Mouse (Mus musculus) intestine, embryonic 14.5 days (tissue): Measurements from ENCODE around the gene Exosc5. TPM values are rescaled to one million over a fixed set of nuclear protein-coding genes. Genes with fewer than 3 reads are reported as not detected.
A peak's percentile ranks its signal among the peaks of the same experiment; 100 is the strongest.

ENCODE experiments used
- ATAC-seq: fragments of 200-750 bp; cut with Nextera tagmentation; replicated peaks from 2 replicates; pipeline ENCODE4 v1.8.0; 2017; ENCODE audit warnings: low read depth, moderate number of reproducible peaks, moderate TSS enrichment, moderate library complexity; ENCODE audit not compliant: low FRiP score, low TSS enrichment
- DNase-seq: peaks from one replicate; pipeline ENCODE4 v3.0.0-alpha.2; 2018; ENCODE audit warnings: low spot score
- H3K27ac ChIP-seq: fragments of 300-500 bp; sonication (generic); 2 replicates; pipeline ENCODE4 v1.5.1; 2014; ENCODE audit warnings: low read depth, mild to moderate bottlenecking, control low read depth
- H3K27me3 ChIP-seq: fragments of 300-500 bp; sonication (generic); replicated peaks from 2 replicates; pipeline ENCODE4 v1.6.1; 2014; ENCODE audit warnings: low read length, control low read depth; ENCODE audit not compliant: control insufficient read depth, insufficient read depth
- H3K36me3 ChIP-seq: fragments of 300-500 bp; sonication (generic); 2 replicates; pipeline ENCODE4 v1.6.1; 2014; ENCODE audit warnings: low read length, control low read depth; ENCODE audit not compliant: control insufficient read depth, insufficient read depth
- H3K4me1 ChIP-seq: fragments of 300-500 bp; sonication (generic); replicated peaks from 2 replicates; pipeline ENCODE4 v1.6.1; 2014; ENCODE audit warnings: low read length, control low read depth, mixed read lengths; ENCODE audit not compliant: control insufficient read depth, insufficient read depth
- H3K4me2 ChIP-seq: fragments of 300-500 bp; sonication (generic); 2 replicates; pipeline ENCODE4 v1.6.1; 2014; ENCODE audit warnings: low read length
- H3K4me3 ChIP-seq: fragments of 300-500 bp; sonication (generic); 2 replicates; pipeline ENCODE4 v1.5.1; 2014; ENCODE audit warnings: low read depth, low read length, control low read depth, mixed read lengths
- H3K9ac ChIP-seq: fragments of 300-500 bp; sonication (generic); 2 replicates; pipeline ENCODE4 v1.6.1; 2014; ENCODE audit warnings: mild to moderate bottlenecking, low read length
- H3K9me3 ChIP-seq: fragments of 300-500 bp; sonication (generic); 2 replicates; pipeline ENCODE4 v1.6.1; 2016; ENCODE audit warnings: low read length, control low read depth; ENCODE audit not compliant: control insufficient read depth
- WGBS: fragments of 180-500 bp; shearing (Covaris S2); extraction: QIAGEN DNeasy Blood & Tissue Kit; methylation state at CpG from one replicate; pipeline ENCODE4 v1.1.7; 2014; 5-methylcytosine and 5-hydroxymethylcytosine counted together
- polyA plus RNA-seq: library from polyadenylated mRNA; unstranded; fragments of >200 nt; fragmentation: Nextera tagmentation; extraction: Ambion mirVana; gene quantifications from 2 replicates; pipeline ENCODE4 v1.2.1, GENCODE M21; 2014

Gene Exosc5
- polyA plus RNA-seq, 1 experiment from 2014 or later: 98.4 TPM

- ATAC-seq: peak; percentile 84
- peaks cover 45% of the 10 kb centered on the region for H3K36me3 ChIP-seq
- 16% methylated on average over 36 of the region's 38 CpGs for WGBS
- H3K4me1 ChIP-seq: peaks cover 15% of the 10 kb centered on the region
- H3K4me3 ChIP-seq: peak overlapping the region; percentile 45
- H3K27me3 ChIP-seq: no peaks in the 10 kb centered on the region
- H3K9me3 ChIP-seq: no peaks in the 10 kb centered on the region
- peak; percentile 84 for DNase-seq
- peak overlapping the region; percentile 51 for H3K9ac ChIP-seq
- H3K4me2 ChIP-seq: peak overlapping the region; percentile 73
- H3K27ac ChIP-seq: peak overlapping the region; percentile 75
Observed at GRCm38 (mm10) chr7:25627431-25628322, 31.3 kb upstream of the Exosc5 start.

- WGBS: 48% methylated on average over 8 of the region's 8 CpGs
- Histone ChIP-seq H3K4me1 (peaks cover 15% of the 10 kb centered on the region), H3K4me3 (peak overlapping the region; percentile 45), H3K36me3 (peaks cover 47% of the 10 kb centered on the region), H3K27me3 (no peaks in the 10 kb centered on the region), H3K27ac (no peak overlapping the region), H3K9ac (peak overlapping the region; percentile 51; the same call in 1 of the 2 replicates), H3K9me3 (no peaks in the 10 kb centered on the region), H3K4me2 (peak overlapping the region; percentile 73)
- ATAC-seq: no peak
- no peak for DNase-seq
Observed at GRCm38 (mm10) chr7:25628323-25628620, 30.7 kb upstream of the Exosc5 start.

GRCm38 (mm10) chr7:25632679-25633078, 26.3 kb upstream of the Exosc5 start:
- Histone ChIP-seq H3K27me3 (no peaks in the 10 kb centered on the region), H3K9ac (no peak overlapping the region), H3K4me3 (no peak overlapping the region), H3K4me2 (no peak overlapping the region), H3K27ac (no peak overlapping the region), H3K9me3 (no peaks in the 10 kb centered on the region), H3K4me1 (peaks cover 6% of the 10 kb centered on the region; the same call in 1 of the 2 replicates), H3K36me3 (peaks cover 43% of the 10 kb centered on the region)
- DNase-seq (no peak), ATAC-seq (no peak)
- 88% methylated on average over 5 of the region's 5 CpGs for WGBS

GRCm38 (mm10) chr7:25636373-25636772, 22.6 kb upstream of the Exosc5 start:
- 32% methylated on average over 3 of the region's 3 CpGs for WGBS
- 0 out of 2 replicates have a peak overlapping the region, but pooled peaks have one; percentile 10 for H3K9ac ChIP-seq
- ATAC-seq: no peak

GRCm38 (mm10) chr7:25637099-25637498, 21.9 kb upstream of the Exosc5 start:
- no peak overlapping the region for H3K9ac ChIP-seq
- H3K9me3 ChIP-seq: no peaks in the 10 kb centered on the region
- no peak overlapping the region for H3K4me2 ChIP-seq
- peaks cover 23% of the 10 kb centered on the region; the same call in 1 of the 2 replicates for H3K36me3 ChIP-seq
- no peaks in the 10 kb centered on the region for H3K4me1 ChIP-seq
- no peak overlapping the region for H3K4me3 ChIP-seq
- no peak for DNase-seq
- H3K27me3 ChIP-seq: no peaks in the 10 kb centered on the region
- no peak overlapping the region for H3K27ac ChIP-seq
- ATAC-seq: no peak
- 88% methylated on average over 5 of the region's 5 CpGs for WGBS

More at GRCm38 (mm10) chr7:25636373-25636772, 22.6 kb upstream of the Exosc5 start:
- Histone ChIP-seq H3K27ac (no peak overlapping the region), H3K4me2 (no peak overlapping the region), H3K27me3 (no peaks in the 10 kb centered on the region), H3K9me3 (no peaks in the 10 kb centered on the region), H3K36me3 (peaks cover 30% of the 10 kb centered on the region), H3K4me1 (no peaks in the 10 kb centered on the region), H3K4me3 (no peak overlapping the region)
- DNase-seq: no peak

GRCm38 (mm10) chr7:25639754-25640153, 19.2 kb upstream of the Exosc5 start:
- WGBS: 88% methylated on average over 4 of the region's 4 CpGs

GRCm38 (mm10) chr7:25644136-25644535, 14.8 kb upstream of the Exosc5 start:
- 76% methylated on average over 10 of the region's 10 CpGs for WGBS
- no peak overlapping the region for H3K27ac ChIP-seq
- H3K27me3 ChIP-seq: no peaks in the 10 kb centered on the region
- H3K36me3 ChIP-seq: no peaks in the 10 kb centered on the region; the same call in 1 of the 2 replicates
- ATAC-seq: no peak
- no peaks in the 10 kb centered on the region for H3K9me3 ChIP-seq
- no peak overlapping the region for H3K9ac ChIP-seq
- DNase-seq: no peak
- H3K4me1 ChIP-seq: no peaks in the 10 kb centered on the region
- H3K4me3 ChIP-seq: no peak overlapping the region
- no peak overlapping the region for H3K4me2 ChIP-seq

More at GRCm38 (mm10) chr7:25639754-25640153, 19.2 kb upstream of the Exosc5 start:
- no peak overlapping the region for H3K4me3 ChIP-seq
- H3K9me3 ChIP-seq: no peaks in the 10 kb centered on the region
- ATAC-seq (no peak), DNase-seq (no peak)
- H3K9ac ChIP-seq: no peak overlapping the region
- peaks cover 5% of the 10 kb centered on the region; the same call in 1 of the 2 replicates for H3K36me3 ChIP-seq
- no peaks in the 10 kb centered on the region for H3K27me3 ChIP-seq
- H3K4me1 ChIP-seq: no peaks in the 10 kb centered on the region
- H3K27ac ChIP-seq: no peak overlapping the region
- H3K4me2 ChIP-seq: no peak overlapping the region

- H3K9me3 ChIP-seq: no peaks in the 10 kb centered on the region
- 78% methylated on average over 4 of the region's 4 CpGs for WGBS
- H3K36me3 ChIP-seq: no peaks in the 10 kb centered on the region
- ATAC-seq: no peak
- no peak overlapping the region for H3K9ac ChIP-seq
- H3K4me1 ChIP-seq: no peaks in the 10 kb centered on the region
- no peak overlapping the region for H3K4me3 ChIP-seq
- no peak overlapping the region for H3K27ac ChIP-seq
- H3K27me3 ChIP-seq: no peaks in the 10 kb centered on the region
- no peak overlapping the region for H3K4me2 ChIP-seq
- DNase-seq: no peak
Observed at GRCm38 (mm10) chr7:25644631-25645030, 14.3 kb upstream of the Exosc5 start.

- no peaks in the 10 kb centered on the region for H3K27me3 ChIP-seq
- H3K9ac ChIP-seq: no peak overlapping the region
- no peaks in the 10 kb centered on the region for H3K36me3 ChIP-seq
- no peaks in the 10 kb centered on the region for H3K9me3 ChIP-seq
- no peak overlapping the region for H3K27ac ChIP-seq
- no peaks in the 10 kb centered on the region for H3K4me1 ChIP-seq
- H3K4me2 ChIP-seq: no peak overlapping the region
- DNase-seq: no peak
- no peak overlapping the region for H3K4me3 ChIP-seq
- no peak for ATAC-seq
- WGBS: 68% methylated on average over 14 of the region's 14 CpGs
Observed at GRCm38 (mm10) chr7:25645074-25645473, 13.9 kb upstream of the Exosc5 start.
